Mouse (Mus musculus): ENCODE data around the gene She.

Gene She

DNA sequence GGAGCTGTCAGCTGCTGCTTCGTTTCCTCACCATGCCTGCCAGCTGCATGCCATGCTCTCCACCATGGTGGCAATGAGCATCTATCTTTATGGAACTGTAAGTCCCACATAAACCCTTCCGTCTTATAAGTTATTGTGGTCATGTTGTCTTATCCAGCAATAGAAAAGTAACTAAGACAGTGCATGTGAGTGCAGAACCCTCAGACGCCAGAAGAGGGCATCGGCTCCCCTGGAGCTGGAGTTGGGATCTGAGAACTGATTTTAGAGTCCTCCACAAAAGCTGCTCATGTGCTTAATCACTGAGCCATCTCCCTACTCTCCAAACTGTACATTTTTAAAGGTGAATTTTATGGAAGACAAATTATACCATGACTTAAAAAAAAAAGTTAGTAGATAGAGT, 14.1 kb upstream of the She start:
- DNase-seq (ENCODE audit: extremely low spot score), result no peak

DNA sequence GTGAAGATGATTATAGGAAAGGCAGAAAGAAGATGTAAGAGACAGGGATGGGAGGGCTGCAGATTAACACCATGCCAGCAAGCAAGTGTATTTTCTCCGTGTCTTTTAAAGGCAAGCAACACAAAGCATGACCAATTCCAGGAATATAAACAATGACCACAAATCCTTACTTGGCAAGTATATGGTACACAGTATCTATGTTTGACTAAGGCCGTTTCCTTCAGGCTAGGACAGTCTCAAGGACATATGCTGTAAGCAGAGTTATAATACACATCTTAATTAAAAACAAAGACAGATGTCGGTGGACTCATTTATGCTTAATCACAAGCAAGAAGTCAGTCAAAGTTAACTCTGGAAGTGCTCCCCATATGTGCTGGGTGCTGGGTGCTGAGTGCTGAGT, 12.6 kb upstream of the She start:
- DNase-seq (ENCODE audit: extremely low spot score), result no peak

DNA sequence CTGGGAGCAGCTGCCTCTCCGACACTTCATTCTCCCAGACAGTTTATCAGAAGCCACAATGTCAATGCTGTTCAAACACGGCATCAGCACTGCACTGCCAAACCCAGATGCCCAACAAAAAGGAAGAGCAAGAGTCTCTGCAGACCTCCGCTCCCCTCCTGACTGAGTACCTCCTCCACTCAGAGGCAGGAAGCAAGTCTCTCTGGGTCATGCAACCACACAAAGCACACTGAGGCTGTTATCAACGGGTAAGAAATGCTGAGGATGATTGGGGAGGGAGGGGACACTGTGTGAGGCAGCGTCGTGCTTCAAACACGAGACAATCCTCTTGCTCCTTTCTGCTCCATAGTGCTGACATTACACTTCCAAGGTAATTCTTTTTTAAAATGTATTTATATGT, 11.3 kb upstream of the She start:
- no peak for DNase-seq (ENCODE audit: extremely low spot score)

DNA sequence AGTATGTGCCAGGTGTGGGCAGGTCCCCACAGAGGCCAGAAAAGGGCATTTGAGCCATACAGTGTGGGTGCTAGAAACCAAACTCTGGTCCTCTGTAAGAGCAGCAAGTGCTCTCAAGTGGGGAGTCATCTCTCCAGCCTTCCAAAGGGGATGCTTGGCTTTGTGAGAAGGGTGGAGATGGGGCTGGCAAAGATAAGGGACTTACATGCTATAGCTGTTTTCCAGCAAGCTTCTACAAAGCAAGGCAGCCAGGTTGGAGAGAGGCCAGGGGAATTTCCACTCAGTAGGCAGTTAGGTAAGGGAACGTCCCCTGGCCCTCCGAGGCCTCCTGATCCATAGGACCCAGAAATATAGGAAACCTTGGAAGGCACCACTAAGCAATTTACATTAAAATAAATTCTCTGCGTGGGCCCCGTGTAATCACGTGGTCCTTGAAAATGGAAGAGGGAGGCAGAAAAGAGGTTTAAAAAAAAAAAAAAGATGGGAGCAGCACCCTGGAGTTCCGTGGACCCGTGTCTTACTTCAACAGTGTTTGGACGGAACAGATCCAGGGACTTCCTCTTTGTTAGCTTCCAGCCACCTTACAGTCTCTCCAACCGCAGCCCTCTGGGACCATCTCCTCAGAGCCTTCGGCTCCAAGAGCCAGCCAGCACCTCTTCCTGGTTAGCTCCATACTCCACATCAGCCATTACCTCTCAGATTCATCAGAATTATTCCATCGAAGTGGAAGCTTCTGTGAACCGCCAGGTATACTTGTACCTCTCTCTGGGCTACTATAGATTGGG, 10.7 kb upstream of the She start:
- no peak for DNase-seq (ENCODE audit: extremely low spot score)

DNA sequence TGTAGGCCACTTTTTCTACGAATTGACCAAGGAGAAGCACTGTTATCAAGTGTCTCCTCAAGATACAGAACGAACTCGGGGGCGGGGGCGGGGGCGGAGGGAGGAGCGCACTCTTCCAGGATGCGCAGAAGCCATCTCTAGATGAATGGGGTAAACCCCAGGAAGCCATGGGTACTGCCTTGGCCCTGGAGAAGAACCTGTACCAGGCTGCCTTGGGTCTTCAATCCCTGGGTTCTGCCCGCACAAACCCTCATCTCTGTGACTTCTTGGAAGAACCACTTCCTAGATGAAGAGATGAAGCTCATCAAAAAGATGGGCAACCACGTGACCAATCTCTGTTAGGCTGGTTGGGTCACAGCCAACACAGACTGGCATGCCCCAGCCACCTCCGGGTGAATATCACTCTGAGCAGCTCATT, 10.1 kb upstream of the She start:
- no peak for DNase-seq (ENCODE audit: extremely low spot score)

DNA sequence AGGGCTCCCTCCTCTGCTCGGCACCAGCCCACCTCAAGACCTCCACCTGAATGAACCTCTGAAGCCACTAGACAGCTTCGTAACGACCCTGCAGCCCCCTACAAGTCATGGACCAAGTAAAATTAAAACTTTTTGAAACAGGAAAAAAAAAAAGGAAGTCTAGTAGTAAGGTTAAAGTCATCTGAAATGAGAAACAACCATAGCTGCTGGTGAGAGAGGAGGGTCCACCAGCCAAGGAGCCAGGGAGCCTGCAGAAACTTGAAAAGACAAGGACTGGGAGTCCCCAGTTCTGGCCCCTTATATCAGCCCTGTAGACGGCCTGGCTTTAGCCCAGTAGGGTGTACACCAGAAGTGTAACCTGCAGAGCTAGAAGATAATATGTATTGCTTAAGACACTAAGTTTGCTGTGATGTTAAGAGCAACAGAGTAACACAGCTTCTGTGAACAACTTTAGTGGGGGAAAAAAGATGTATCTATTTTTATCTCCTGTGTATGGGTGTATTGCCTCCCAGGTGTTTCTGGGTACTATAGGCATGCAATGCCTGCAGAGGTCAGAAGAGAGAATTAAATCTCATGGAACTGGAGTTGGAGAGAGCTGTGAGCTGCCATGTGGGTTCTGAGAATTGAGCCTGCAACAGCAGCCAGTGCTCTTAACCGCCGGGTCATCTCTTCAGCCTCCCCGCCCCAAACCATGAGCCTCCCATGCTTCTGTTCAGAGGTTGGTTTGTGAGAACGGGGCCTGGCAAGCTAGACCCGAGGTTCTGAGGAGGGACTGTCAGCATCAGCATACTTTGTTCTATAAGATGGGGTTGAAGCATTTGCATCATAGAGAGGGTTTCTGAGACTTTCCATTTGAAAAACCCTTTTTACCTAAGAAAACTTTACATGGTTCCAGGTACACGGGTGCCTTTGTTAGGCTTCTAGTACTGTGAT, 9.4 kb upstream of the She start:
- no peak for DNase-seq (ENCODE audit: extremely low spot score)

DNA sequence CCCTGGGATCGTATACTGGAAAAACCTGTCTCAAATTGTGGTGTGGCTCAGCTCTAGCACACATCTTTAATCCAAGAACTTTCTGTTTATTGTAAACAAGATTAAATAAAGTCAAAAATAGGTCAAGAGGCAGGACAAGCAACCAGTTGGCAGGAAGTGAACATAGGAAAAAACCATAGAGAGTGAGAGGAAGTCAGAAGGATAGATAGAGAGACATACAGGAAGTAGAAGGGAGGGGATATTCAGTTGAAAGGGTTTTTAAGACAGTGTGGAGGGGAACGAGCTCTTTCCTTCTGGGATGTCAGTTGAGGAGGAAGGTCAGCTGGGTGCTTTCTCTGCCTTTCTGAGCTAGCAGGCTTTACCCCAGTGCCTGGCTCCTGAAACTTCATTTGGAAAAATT, 7.6 kb upstream of the She start:
- DNase-seq (ENCODE audit: extremely low spot score), result no peak

DNA sequence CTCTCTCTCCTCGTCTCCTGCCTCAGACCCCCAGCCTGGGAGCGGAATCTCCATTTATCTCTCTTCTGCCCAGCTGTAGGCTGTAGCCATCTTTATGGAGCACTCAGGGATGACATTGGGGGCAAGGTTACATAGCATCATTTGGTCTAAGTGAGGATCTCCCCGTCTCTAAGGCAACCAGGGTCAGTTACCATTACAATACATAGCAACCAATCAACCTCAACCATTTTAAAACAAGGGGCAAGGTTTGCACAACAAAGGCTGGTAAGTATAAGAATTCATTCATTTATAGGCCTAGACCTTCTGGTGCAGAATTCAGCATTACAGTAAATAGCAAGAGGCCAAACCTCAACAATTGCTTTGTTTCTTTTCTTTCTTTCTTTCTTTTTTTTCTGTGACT, 4.9 kb upstream of the She start:
- DNase-seq (ENCODE audit: extremely low spot score), result no peak

DNA sequence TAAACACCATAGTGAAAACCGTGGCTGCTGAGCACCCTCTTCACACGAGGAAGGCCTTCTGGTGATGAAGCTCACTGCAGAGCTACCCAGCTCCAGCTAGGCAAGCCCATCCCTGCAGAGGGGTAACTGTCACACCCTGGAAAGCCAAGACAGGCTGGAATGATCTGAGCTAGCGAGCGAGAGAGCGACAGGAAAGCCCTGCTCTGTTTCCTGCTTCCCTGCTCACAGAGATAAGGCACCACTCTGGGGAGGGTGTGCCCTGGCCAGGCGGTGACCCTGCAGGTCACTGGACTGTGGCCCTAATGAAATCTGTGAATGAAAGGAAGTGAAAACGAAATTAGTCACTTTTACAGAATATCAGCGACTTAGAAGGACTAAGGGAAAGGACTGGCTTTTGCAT, 4.2 kb downstream of the She start:
- DNase-seq (ENCODE audit: extremely low spot score), result no peak

DNA sequence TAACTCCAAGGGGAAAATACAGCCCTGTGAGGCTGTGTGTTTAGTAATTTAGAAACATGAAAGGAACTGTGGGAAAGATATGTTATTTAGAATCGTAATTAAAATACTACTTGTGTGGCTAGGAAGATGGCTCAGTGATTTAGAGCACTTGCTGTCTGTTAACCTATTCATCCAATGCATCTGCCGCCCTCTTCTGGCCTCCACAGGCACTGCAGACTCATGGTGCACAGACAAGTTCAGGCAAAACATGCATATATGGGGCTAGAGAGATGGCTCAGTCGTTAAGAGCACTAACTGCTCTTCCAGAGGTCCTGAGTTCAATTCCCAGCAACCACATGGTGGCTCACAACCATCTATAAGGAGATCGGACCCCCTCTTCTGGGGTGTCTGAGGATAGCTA, 11.1 kb downstream of the She start:
- DNase-seq (ENCODE audit: extremely low spot score), result peak; percentile 46

DNA sequence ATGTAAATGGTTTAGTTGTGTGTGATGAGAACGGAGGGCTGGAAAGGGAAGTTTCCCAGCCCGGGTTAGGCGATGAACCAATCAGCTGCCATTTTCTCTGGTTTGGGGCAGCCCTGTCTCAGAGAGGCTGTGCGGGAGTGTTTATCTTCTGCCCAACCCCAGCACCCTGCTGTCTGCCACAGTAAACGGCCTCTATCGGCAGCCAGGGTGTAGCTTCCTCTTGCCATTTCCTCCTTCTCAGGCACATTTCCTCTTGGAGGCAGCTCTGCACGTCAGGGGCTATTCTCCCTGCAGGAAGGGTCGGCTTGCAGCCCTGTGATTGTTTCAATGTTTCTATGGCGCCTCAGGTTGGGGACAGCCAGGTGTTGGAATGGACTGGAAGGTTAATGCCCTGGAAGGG, 12.0 kb downstream of the She start:
- DNase-seq (ENCODE audit: extremely low spot score), result no peak

DNA sequence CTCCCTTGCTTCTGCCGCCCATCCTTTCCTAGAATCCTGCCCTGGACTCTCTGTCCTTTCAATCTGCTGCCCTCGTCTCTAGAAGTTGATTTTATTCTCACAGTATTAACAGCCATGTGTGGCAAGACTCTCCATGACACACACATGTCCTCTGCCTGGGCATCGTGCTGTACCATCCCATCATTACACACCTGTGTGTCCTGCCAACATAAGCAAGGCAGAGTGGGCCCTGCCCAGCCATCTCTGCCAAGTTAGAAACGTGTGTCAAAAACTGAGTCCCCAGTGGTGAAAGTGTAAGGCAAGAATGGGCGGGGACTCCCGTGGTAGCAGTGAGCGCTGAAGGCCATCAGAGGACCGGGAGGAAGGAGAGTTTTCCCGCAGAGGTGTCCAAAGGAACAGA, 14.6 kb downstream of the She start:
- no peak for DNase-seq (ENCODE audit: extremely low spot score)

DNA sequence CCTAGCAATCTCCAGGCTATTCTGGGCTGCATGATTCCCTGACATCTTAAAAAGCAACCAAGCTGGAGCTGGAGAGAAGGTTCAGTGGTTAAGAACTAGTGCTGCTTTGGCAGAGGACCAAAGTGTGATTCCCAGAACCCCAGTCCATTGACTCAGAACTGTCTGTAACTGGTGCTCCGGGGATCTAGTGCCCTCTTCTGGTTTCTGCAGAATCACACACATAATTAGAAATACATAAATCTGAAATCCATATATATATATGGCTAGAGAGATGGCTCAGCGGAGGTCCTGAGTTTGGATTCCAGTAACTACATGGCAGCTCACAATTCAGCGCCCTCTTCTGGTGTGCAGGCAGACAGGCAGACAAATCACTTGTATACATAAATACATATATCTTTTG, 16.0 kb downstream of the She start:
- no peak for DNase-seq (ENCODE audit: extremely low spot score)

DNA sequence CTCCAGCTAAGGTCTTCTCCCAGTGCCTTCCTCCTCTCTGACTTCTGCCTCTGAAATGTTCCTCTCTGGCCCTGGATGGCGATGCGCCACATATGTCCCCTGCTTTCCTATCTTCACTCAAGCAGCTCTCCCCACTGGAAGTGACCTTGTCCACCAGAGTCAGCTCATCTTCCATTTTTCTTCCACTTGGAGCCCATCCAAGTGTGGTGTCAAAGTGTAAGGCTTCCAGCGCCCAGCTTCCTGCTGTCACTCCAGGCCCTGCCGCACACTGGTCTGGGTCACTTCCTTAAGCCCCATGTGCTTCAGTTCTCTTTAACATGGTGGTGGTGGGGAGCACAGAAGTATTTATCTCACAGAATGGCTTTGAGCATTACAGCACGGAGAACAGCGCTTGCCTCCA, 16.4 kb downstream of the She start:
- no peak for DNase-seq (ENCODE audit: extremely low spot score)

DNA sequence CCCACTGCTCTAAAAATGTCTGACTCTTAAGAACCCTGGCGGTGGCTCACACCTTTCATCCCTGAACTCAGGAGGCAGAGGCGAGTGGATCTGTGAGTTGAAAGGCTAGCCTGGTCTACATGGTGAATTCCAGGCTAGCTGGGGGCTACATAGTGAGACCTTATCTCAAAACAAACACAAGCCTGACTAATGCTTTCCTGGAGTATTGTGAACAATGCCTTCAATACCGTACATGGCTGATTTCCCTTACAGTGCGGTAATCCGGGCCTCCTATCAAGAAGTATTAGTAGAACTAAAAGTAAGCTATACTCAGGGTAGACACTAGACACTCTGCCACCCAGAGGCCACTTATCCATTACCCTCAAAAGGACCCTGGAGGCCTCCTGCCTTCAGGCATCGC, 16.9 kb downstream of the She start:
- DNase-seq (ENCODE audit: extremely low spot score), result no peak

DNA sequence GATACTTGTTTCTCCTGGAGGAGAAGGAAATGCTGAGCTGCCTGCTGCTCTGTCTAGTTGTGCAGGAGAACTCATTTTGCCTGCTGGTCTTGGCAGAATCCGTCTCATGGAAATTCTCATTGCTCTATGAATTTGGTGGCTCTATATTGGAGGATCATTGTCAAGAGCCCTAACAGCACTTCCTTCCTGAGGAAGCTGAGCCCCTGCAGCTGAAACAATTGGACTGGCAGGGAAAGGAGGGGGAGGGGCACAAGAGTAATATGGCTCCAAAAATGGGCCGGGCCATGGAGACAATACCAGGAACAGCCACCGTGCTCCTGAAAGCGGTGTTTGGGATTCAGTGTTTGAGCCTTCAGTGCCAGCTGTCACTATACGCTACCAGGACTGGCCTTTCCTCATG, 22.6 kb downstream of the She start:
- no peak for DNase-seq (ENCODE audit: extremely low spot score)

DNA sequence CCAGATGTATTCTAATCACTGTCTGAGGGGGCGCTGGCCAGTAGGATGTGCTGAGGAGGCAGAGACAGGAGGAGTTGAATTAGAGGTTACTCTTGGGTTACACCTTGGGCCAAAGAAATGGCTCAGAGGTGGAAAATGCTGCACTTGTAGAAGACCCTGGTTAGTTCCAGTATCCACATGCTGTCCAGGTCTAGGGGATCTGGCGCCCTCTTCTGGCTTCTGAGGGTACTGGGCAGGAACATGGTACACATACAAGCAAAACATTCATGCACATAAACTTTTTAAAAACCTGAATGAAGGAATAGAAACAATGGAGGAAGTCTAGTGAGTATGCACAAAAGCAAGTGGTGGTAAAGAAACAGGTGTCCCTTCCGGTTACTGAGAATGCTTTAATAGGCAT, 26.2 kb downstream of the She start:
- no peak for DNase-seq (ENCODE audit: extremely low spot score)

DNA sequence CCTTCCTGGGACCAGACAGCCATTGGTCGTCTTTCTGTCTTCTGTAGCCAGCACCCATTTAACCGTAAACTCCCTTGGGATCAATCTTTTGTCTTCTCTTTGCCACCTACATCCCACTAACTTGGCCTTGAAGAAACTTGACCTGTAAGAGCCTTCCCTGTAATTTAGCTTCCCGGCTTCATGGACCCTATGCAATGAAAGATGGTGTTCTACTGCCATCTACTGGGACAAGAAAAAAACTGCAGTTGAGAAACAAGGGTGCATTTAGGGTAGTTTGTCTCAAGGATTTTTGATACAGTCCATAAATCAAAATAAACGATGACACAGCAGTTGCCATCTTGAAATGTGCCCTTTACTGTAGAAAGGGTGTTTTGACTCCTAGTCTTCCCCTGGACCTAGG, 27.0 kb downstream of the She start:
- peak; percentile 50 for DNase-seq (ENCODE audit: extremely low spot score)

DNA sequence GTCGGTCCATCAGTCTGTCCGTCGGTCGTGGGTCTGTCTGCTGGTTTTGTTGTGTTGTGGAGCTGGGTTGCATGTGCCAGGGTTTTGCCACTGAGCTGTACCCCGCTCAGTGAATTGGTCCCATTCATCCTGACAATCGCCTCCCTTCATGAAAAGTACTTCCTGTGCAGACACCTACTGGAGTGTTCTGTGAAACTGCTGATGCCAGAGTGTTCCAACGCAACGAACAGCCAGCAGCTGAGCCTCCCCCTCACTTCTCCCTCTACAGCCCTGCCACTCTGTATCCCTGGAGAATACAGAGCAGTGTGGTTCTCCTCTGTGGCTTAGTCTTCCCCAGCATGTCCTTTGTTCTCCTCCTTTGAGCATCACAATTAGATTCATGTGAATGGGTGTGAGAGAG, 27.7 kb downstream of the She start:
- DNase-seq (ENCODE audit: extremely low spot score), result no peak

DNA sequence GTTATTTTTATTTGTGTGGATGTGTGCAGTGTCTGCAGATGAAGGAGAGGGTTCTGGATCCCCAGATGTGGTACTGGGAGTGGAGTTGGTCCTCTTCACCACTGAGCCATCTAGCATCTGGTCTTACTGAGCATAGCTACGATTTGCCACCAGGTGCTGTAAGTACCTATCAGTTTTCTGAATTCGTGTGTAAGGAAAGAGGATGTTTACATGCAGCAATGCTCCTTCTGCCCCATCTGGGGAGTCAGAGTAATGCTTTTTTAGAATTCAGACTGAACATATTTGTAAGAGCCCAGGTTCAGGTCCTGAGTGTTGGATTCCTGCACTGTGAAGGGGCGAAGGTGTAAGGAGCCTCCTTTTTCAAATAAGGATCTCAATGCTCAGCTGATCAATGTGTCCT, 28.8 kb downstream of the She start:
- DNase-seq (ENCODE audit: extremely low spot score), result no peak

DNA sequence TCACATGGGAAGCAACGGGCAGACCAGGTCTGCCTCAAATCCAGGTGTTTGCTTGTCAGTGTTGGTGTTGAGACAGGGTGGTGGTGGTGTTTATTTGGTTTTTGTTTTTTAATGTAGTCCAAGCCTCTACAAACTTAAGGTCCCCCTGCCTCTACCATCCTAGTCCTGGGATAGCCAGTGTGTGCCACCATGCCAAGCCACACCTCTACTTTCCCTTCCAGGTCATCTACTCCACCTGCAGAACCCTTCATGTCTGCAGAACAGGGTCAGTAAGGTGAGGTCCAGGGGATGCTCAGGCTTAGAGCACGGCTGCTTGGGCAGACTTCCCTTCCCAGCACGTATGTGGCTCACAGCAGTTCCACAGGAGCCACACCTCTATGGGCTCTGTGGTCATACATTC, 29.2 kb downstream of the She start:
- DNase-seq (ENCODE audit: extremely low spot score), result no peak

DNA sequence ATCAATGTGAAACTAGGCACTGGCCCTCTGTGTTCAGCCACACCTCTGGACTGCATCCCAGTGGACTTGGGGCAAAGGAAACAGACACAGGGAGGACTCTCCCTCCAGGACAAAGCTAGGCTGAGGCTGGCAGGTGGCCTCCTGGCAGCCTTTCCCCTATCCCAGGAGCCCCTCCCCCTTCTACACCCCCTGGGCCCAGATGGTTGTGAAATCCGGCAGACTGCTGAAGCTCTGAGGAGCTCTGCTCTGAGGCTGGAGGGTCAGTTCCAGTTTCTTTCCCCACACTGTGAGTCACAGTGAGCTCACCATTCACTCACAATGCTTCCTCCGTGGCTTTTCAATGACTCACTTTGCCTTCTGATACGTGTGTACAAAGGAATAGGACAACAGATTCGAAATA, 29.9 kb downstream of the She start:
- no peak for DNase-seq (ENCODE audit: extremely low spot score)

DNA sequence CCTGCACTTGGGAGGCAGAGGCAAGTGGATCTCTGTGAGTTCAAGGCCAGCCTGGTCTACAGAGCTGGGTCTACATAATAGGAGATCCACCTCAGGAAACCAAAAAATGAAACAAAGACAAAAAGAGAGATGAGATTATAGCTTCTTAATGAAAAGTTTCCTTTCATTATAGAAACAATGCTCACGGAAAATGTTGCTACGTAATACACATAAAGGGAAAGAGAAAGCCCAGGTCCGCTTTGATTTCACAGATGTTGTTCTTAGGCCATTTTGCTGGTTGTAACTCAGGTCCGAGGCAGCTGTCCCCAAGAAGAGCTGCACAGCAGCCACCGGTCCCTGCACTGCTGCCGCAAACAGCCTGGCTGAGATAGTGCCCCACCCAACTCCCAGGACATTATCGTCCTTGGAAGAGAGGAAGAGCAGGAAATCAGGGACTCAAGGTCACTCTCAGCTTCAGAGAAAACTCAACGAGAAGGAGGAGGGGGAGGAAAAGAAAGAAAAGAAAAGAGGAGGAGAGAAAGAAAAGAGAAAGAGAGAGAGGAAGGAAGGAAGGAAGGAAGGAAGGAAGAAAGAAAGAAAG, 31.1 kb downstream of the She start:
- DNase-seq (ENCODE audit: extremely low spot score), result no peak

Data from embryo, embryonic 9.5 days (tissue).